Mouse (Mus musculus) kidney, embryonic 16.5 days (tissue): ENCODE measurements around the gene Hmx1. TPM values are rescaled to one million over a fixed set of nuclear protein-coding genes. Genes with fewer than 3 reads are reported as not detected.

Source experiments
- ATAC-seq: fragments of 200-750 bp; cut with Nextera tagmentation; 2 replicates; pipeline ENCODE4 v1.8.0; 2017; ENCODE audit warnings: moderate TSS enrichment; ENCODE audit not compliant: low FRiP score, low TSS enrichment
- H3K27ac ChIP-seq: fragments of 300-500 bp; sonication (generic); 2 replicates; pipeline ENCODE4 v1.5.1; 2014; ENCODE audit warnings: low read length
- H3K27me3 ChIP-seq: fragments of 300-500 bp; sonication (generic); 2 replicates; pipeline ENCODE4 v1.6.1; 2014; ENCODE audit warnings: low read length, control low read depth, mixed read lengths; ENCODE audit not compliant: insufficient read depth
- H3K36me3 ChIP-seq: fragments of 300-500 bp; sonication (generic); 2 replicates; pipeline ENCODE4 v1.6.1; 2014; ENCODE audit warnings: low read length, control low read depth, mixed read lengths; ENCODE audit not compliant: insufficient read depth
- H3K4me1 ChIP-seq: fragments of 300-500 bp; sonication (generic); 2 replicates; pipeline ENCODE4 v1.6.1; 2014; ENCODE audit warnings: low read length, control low read depth, mixed read lengths; ENCODE audit not compliant: insufficient read depth
- H3K4me2 ChIP-seq: fragments of 300-500 bp; sonication (generic); replicated peaks from 2 replicates; pipeline ENCODE4 v1.6.1; 2014; ENCODE audit warnings: low read depth, low read length
- H3K4me3 ChIP-seq: fragments of 300-500 bp; sonication (generic); 2 replicates; pipeline ENCODE4 v1.5.1; 2014; ENCODE audit warnings: mild to moderate bottlenecking, low read length
- H3K9ac ChIP-seq: fragments of 300-500 bp; sonication (generic); replicated peaks from 2 replicates; pipeline ENCODE4 v1.6.1; 2014; ENCODE audit warnings: low read length
- H3K9me3 ChIP-seq: fragments of 300-500 bp; sonication (generic); 2 replicates; pipeline ENCODE4 v1.6.1; 2016; ENCODE audit warnings: low read length, control low read depth
- WGBS: fragments of 180-500 bp; shearing (Covaris S2); extraction: QIAGEN DNeasy Blood & Tissue Kit; methylation state at CpG from one replicate; pipeline ENCODE4 v1.1.7; 2014; 5-methylcytosine and 5-hydroxymethylcytosine counted together
- polyA plus RNA-seq: library from polyadenylated mRNA; unstranded; fragments of >200 nt; fragmentation: Nextera tagmentation; extraction: Ambion mirVana; gene quantifications from 2 replicates; pipeline ENCODE4 v1.2.1, GENCODE M21; 2015

Hmx1 gene
- polyA plus RNA-seq, result 0.19 TPM in 1 of 2 replicates, not detected in the other

DNA sequence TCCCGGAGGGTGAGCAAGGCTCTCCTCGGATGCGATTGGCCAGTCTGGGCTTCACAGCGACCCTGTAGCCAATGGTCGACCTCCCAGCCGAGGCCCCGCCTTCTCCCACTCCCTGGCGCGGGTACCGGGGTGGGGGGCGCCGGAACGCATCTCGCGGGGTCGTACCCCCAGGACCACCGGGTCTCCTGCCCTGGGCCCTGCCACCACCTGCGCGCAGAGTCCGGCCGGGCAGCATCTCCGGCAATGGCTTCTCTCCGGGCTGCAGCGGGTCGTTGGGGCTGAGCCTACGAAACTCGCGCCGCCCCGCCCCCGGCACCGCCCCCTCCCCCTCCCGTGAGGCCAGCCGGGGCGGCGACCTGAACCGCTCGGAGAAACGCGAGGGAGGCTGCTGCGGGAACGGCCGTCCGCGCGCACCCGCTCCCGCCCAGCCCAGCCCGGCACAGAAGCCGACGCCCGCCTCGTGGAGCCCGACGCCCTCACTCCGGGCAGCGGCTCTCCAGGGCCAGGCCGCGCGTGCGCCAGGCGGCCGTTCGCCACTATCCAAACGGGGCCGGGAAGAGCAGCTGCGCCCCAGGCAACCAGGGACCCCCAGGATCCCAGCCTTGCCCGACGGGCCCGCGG, at the start of gene Hmx1:
Gene Hmx1, plus strand, starts transcription at position 618 of the 621 bp plus-strand sequence.
- Histone ChIP-seq H3K27ac (no peak within 1 kb of the TSS), H3K4me3 (peak within 1 kb of the TSS; percentile 57), H3K4me2 (peak within 1 kb of the TSS; percentile 78), H3K9me3 (no peaks in the 10 kb centered on the region), H3K9ac (no peak within 1 kb of the TSS), H3K4me1 (peaks cover 19% of the 10 kb centered on the region), H3K36me3 (no peaks in the 10 kb centered on the region), H3K27me3 (peaks cover 100% of the 10 kb centered on the region)
- WGBS, result under 1% methylated on average over 52 of the region's 71 CpGs
- ATAC-seq, result peak; percentile 75

DNA sequence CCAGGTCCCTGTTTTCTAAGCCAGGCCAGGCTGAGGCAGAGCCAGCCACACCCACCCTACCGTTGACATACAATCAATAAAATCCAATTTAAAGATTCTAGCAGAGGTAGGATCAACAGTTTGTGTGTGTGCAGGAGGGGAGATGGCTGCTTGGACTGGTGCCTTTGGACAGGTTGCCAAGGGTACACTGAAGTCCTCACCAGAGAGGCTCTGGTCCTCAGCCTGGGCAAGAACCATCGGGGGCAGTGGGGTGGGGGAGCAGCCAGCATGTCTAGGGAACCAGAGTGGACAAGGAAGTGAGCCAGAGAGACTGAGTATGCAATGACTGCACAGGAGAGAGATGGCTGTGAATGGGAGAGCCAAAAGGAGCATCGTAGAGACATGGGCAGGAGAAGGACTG, 43.8 kb upstream of the Hmx1 start:
- WGBS, result 78% methylated on average over 3 of the region's 3 CpGs
- ATAC-seq, result no peak
- Histone ChIP-seq H3K27ac (no peak overlapping the region), H3K4me1 (no peaks in the 10 kb centered on the region), H3K9ac (no peak overlapping the region), H3K27me3 (no peaks in the 10 kb centered on the region), H3K36me3 (no peaks in the 10 kb centered on the region), H3K4me2 (no peak overlapping the region), H3K4me3 (no peak overlapping the region), H3K9me3 (no peaks in the 10 kb centered on the region)

DNA sequence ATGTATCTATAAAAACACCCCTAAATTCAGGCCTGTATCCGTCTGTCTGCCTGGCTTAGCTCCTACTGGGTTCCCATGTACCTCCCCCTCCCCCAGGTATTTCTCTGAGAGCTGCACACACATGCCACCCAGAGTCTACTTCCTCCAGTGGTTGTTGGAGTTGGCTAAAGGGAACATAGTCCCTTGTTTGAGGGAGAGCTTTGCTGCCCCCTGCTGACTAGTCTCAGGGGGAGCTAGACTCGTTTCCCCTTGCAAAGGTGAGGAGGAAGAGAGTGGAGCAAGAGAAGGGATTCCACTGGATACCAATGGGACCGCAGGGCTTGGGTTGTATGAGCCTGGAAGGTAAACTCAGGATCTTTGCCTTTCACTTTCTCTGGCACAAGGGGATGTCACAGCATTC, 40.1 kb upstream of the Hmx1 start:
- 22% methylated on average over 3 of the region's 3 CpGs for WGBS
- no peaks in the 10 kb centered on the region for H3K36me3 ChIP-seq
- ATAC-seq, result peak; percentile 70; the same call in 1 of the 2 replicates

DNA sequence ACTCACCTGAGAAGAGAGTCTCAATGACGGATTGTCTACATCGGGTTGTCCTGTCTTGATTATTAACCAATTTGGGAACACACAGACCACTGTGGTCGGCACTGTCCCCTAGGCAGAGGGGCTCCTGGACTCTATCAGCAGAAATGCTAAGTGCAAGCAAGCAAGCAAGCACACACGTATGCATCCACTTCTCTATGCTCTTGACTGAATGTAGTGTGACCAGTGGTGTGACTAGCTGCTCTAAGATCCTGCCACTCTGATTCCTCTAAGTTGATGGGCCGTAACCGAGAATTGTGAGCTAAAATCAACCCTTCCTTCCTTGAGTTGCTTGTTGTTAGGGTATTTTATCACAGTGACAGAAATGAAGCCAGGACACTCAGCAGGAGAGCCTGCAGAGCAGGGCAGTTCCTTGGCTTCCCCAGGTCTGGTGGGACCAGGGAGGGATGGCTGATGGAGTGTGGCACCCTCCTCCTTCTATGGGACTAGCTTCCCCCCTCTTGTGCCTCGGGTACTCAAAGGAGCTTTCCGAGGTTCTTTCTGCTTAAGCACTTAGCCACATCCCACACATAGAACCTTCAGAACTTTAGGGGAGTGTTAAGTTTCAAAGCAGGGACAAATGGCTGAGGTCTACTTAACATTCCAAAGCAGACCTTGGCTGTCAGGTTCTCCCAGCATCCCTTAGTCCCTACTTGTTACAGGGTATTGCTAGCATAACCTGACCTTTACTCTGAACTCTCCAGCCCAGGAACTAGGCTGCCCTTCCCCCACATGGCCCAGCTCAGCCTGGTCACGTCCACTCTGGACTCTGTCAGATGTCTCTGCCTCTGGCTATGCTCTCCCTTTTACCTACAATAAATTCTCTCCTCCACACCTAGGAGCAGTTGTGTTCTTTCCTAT, 31.1 kb upstream of the Hmx1 start:
- Histone ChIP-seq H3K4me2 (no peak overlapping the region), H3K4me1 (peaks cover 19% of the 10 kb centered on the region), H3K27ac (peak overlapping the region; percentile 31; the same call in 1 of the 2 replicates), H3K36me3 (no peaks in the 10 kb centered on the region), H3K9me3 (no peaks in the 10 kb centered on the region), H3K9ac (no peak overlapping the region), H3K4me3 (no peak overlapping the region), H3K27me3 (no peaks in the 10 kb centered on the region)
- WGBS, result 26% methylated on average over 9 of the region's 9 CpGs
- peak; percentile 70 for ATAC-seq

More for the DNA sequence above, 40.1 kb upstream of the Hmx1 start:
- H3K9ac ChIP-seq, result no peak overlapping the region
- H3K27ac ChIP-seq, result no peak overlapping the region
- no peak overlapping the region for H3K4me3 ChIP-seq
- no peaks in the 10 kb centered on the region for H3K9me3 ChIP-seq
- no peaks in the 10 kb centered on the region for H3K27me3 ChIP-seq
- no peak overlapping the region for H3K4me2 ChIP-seq
- H3K4me1 ChIP-seq, result no peaks in the 10 kb centered on the region

DNA sequence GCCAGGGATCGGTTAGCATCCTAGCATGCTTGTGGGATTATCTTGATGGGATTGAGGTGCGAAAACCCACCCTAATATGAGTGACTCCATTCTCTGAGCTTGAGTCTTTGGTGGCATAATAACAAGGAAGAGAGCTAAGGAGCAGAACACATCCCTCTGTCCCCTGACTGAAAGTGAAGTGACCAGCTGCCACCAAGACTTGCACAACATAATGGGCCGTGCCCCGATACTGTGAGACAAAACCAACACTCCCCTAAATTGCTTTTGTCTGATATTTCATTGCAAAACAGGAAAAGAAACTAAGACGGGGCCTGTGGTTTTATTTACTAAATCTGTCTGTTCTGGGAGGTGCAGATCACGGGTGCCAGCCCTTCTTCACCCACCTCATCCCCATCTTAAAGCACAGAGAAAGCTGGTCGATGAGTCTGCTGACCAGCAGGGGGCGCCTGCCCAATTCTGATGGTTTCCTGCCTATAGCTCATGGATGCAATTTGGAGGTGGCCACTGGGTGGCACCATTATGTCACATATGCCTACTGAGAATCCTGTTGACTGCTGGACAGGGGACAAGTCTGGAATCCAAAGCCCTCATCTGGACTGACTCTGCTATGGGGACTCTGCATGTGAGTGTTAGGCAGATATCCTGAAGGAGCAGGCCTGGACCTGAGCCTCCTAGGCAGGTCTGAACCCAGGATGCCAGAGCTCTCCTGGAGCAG, 27.2 kb upstream of the Hmx1 start:
- no peak overlapping the region for H3K9ac ChIP-seq
- no peak overlapping the region for H3K4me2 ChIP-seq
- 52% methylated on average over 8 of the region's 8 CpGs for WGBS
- H3K27ac ChIP-seq, result no peak overlapping the region
- H3K27me3 ChIP-seq, result peaks cover 11% of the 10 kb centered on the region; the same call in 1 of the 2 replicates
- no peaks in the 10 kb centered on the region for H3K36me3 ChIP-seq
- ATAC-seq, result peak; percentile 14; the same call in 1 of the 2 replicates
- H3K4me1 ChIP-seq, result peaks cover 19% of the 10 kb centered on the region
- H3K4me3 ChIP-seq, result no peak overlapping the region
- no peaks in the 10 kb centered on the region for H3K9me3 ChIP-seq

DNA sequence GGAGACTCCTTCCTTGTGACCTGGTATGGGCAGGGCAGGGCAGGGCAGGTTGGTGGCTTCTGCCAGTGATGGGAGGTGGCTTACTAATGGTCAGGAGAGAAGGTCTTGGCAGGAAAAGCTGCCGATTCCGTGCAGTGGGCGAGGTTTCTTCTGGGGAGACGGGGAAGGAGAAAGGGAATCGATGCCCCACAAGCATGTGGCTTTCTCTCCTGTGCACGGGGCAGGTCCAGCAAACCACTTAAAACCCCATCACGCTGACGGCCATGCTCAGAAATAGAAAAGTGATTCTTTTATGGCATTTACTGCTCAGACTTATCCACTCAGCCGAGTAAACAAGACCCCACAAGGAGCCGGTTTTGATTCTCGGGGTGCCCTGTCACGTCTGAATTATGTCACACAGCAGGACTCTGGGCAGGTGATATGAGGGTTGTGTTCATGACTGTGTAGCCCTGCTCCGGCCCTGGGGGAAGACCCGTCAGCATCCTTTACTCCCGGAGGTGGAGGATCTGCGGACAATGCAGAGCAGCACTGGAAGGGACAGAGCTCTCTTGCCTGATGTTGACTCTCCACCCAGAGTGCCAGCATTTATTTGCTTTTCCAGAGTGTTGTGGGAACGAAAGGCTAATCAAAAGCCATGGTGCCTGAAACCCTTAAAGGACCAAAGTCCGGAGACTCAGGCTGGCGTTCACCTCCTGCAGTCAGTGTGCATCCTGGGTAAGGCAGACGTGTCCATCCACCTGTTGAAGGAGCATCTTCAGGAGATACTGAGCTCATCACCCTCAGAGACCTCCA, 22.5 kb upstream of the Hmx1 start:
- H3K27ac ChIP-seq, result no peak overlapping the region
- H3K36me3 ChIP-seq, result no peaks in the 10 kb centered on the region
- 56% methylated on average over 20 of the region's 20 CpGs for WGBS
- no peak overlapping the region for H3K9ac ChIP-seq
- peaks cover 25% of the 10 kb centered on the region for H3K27me3 ChIP-seq
- H3K4me3 ChIP-seq, result no peak overlapping the region
- H3K9me3 ChIP-seq, result 0 out of 2 replicates have a peak, but pooled peaks cover 5% of the 10 kb centered on the region
- H3K4me1 ChIP-seq, result no peaks in the 10 kb centered on the region
- H3K4me2 ChIP-seq, result no peak overlapping the region
- ATAC-seq, result no peak

DNA sequence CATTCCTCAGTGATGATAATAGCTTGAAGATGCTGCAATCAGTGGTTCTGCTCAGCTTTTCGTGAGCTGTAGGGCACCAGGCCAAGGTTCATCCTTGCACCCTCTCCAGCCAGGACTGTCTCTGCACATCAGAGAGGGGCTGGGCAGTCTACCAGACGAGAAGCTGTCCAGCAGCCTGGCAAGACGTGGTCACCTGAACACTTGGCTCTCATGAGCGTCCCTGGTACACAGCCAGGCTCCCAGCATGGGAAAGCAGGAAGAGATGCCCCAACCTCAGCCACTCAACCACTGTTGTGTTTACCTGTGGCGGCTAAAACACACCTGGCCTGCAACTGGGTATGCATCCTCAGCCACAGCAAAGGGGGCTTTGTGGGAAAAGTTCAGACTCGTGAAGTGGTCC, 20.0 kb upstream of the Hmx1 start:
- H3K27me3 ChIP-seq, result peaks cover 25% of the 10 kb centered on the region
- H3K9me3 ChIP-seq, result 0 out of 2 replicates have a peak, but pooled peaks cover 5% of the 10 kb centered on the region
- H3K9ac ChIP-seq, result no peak overlapping the region
- ATAC-seq, result no peak
- H3K27ac ChIP-seq, result no peak overlapping the region
- H3K36me3 ChIP-seq, result no peaks in the 10 kb centered on the region
- 72% methylated on average over 6 of the region's 6 CpGs for WGBS
- no peaks in the 10 kb centered on the region for H3K4me1 ChIP-seq
- H3K4me3 ChIP-seq, result no peak overlapping the region
- no peak overlapping the region for H3K4me2 ChIP-seq

DNA sequence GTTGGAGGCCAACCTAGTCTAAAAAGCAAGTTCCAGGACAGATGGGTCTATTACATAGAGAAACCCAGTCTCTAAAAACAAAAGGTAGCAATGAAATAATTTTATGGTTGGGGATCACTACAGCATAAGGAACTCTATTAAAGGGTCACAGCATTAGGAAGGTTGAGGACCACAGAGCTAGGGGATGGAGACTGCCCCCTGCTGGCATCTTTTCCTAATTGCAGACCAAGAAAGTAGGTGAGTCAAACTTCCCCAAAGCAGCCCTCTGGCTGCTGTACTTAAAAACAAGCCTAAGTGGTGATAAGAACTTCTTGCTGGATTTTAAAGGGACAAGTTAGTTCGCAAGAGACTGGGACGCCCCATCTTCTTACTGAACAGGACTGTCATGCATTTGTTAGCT, 9.8 kb upstream of the Hmx1 start:
- H3K9me3 ChIP-seq, result no peaks in the 10 kb centered on the region
- H3K27me3 ChIP-seq, result peaks cover 81% of the 10 kb centered on the region
- no peak overlapping the region for H3K9ac ChIP-seq
- 46% methylated on average over 2 of the region's 2 CpGs for WGBS
- H3K36me3 ChIP-seq, result no peaks in the 10 kb centered on the region
- no peaks in the 10 kb centered on the region for H3K4me1 ChIP-seq
- H3K4me2 ChIP-seq, result no peak overlapping the region
- no peak for ATAC-seq
- H3K4me3 ChIP-seq, result no peak overlapping the region
- no peak overlapping the region for H3K27ac ChIP-seq

DNA sequence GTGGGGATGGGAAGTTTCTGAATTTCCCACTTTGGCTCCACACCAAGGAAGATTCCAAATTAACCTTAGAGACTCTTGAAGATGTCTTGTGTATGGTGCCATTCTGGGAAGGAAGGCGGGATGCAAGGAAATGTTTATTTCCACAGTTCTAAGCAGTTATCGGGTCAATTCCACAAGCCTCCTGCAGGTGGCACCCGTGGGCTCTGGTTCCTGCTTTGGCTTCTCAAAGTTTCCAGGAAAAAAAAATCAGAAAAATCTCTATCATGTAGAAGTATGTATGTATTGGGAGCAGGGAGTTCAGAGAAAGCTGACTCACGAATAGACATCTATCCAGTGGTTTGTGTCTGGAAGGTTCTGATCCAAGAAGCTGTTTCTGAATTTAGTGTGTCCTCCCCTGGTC, 9.1 kb upstream of the Hmx1 start:
- Histone ChIP-seq H3K27ac (no peak overlapping the region), H3K4me1 (no peaks in the 10 kb centered on the region), H3K9ac (no peak overlapping the region), H3K36me3 (no peaks in the 10 kb centered on the region), H3K4me2 (no peak overlapping the region), H3K9me3 (no peaks in the 10 kb centered on the region), H3K4me3 (no peak overlapping the region), H3K27me3 (peaks cover 89% of the 10 kb centered on the region)
- no peak for ATAC-seq
- WGBS, result under 1% methylated on average over 4 of the region's 4 CpGs
